29 mouse cellular contexts compared by ENCODE assay signal in the genomic region with DNA sequence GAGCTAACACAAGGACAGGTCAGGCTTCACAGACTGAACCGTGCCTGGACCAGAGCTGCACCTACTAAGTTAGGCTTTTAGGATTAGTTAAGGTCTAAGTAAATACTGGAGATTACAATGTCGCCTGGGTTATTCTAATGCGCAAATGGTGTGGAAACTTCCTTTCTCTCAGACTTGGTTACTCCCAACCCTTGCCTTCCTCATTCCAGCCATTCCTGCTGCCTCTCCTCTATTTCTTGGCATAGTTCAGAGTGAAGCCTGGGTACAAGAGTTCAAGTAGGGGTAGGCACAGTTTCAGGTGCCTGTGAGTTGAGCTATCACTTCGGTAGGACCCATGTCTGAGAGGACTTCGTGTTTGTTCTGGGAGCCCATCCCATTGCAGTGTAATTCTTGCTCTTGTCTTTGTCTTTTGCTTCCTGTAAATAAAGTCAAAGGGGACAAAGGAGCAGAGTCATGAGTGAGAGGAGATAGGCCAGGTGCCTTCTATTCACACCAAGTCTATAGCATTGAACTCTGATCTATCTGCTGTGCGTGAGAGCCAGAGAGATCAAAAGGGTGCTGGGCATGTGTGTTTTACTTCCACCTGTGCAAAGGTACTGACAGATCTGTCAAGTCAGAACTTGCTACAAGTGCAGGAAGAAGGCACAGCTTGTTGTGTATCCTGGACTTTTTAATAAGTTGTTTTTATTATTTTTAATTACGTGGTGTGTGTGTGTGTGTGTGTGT.
DNase-seq lines count a peak whose midpoint lies in the region; ATAC-seq and TF ChIP-seq lines count a peak whose summit lies in the region.
"Had no signal": no experiment of that assay in that cellular context is flagged by ENCODE, and none has a peak within 500 bp of the region (broad histone marks: within the 10 kb centered on the region; RNA-seq: fewer than 3 reads in every experiment).

No protein-coding gene starts in this region.

- peaks cover 7% of the 10 kb centered on the region; the same call in 1 of the 2 replicates for H3K27me3 ChIP-seq in heart, embryonic 12.5 days (replicated peaks)
- no peaks in the 10 kb centered on the region for H3K27me3 ChIP-seq in lung, embryonic 16.5 days (ENCODE audit: control insufficient read depth, insufficient read depth, low read depth, low read length)
- no peaks in the 10 kb centered on the region for H3K27me3 ChIP-seq in stomach, postnatal 0 days (ENCODE audit: control insufficient read depth, insufficient read depth, low read length)
- H3K27me3 ChIP-seq: embryonic facial prominence, embryonic 12.5 days; forebrain, embryonic 15.5 days; hindbrain, embryonic 15.5 days; limb, embryonic 12.5 days; liver, embryonic 15.5 days; neural tube, embryonic 12.5 days had no signal

- 56% methylated on average over 7 of the region's 7 CpGs for WGBS in heart, embryonic 12.5 days
- 47% methylated on average over 7 of the region's 7 CpGs for WGBS in lung, embryonic 16.5 days
- WGBS in stomach, postnatal 0 days: 52% methylated on average over 7 of the region's 7 CpGs

- H3K36me3 ChIP-seq in heart, embryonic 12.5 days: no peaks in the 10 kb centered on the region
- no peaks in the 10 kb centered on the region for H3K36me3 ChIP-seq in lung, embryonic 16.5 days (ENCODE audit: control insufficient read depth, insufficient read depth, low read length)
- no peaks in the 10 kb centered on the region for H3K36me3 ChIP-seq in stomach, postnatal 0 days (ENCODE audit: control insufficient read depth, insufficient read depth, low read length)
- H3K36me3 ChIP-seq: embryonic facial prominence, embryonic 12.5 days; forebrain, embryonic 10.5 days; forebrain, embryonic 15.5 days; heart, embryonic 13.5 days; hindbrain, embryonic 15.5 days; limb, embryonic 12.5 days; liver, embryonic 15.5 days; neural tube, embryonic 12.5 days had no signal

- DNase-seq in heart, adult 11 months: peak; percentile 54
- DNase-seq in lung, postnatal 4 days: no peak
- peak; percentile 23 for DNase-seq in lung, postnatal 10 days
- DNase-seq in stomach, postnatal 0 days (ENCODE audit: low spot score): peak; percentile 38
- no peak for DNase-seq in cerebellum, postnatal 4 days (ENCODE audit: low spot score in 2 of 2)
- DNase-seq in layer of hippocampus, adult 8-10 months (ENCODE audit: low spot score in 2 of 2): no peak
- DNase-seq: cerebellum, adult 8-10 months; cerebellum, postnatal 25 days; gastrocnemius, postnatal 36 days; heart, adult 2 months; heart, postnatal 10 days; kidney, adult 9 months; kidney, postnatal 14 days; right cerebral cortex, postnatal 4 days; thymus, postnatal 14 days had no signal

- 0 out of 2 replicates have a peak, but pooled peaks cover 2% of the 10 kb centered on the region for H3K4me1 ChIP-seq in heart, embryonic 12.5 days (replicated peaks)
- no peaks in the 10 kb centered on the region for H3K4me1 ChIP-seq in lung, embryonic 16.5 days (replicated peaks; ENCODE audit: control insufficient read depth, insufficient read depth, low read length)
- H3K4me1 ChIP-seq in stomach, postnatal 0 days (replicated peaks; ENCODE audit: control insufficient read depth, insufficient read depth): no peaks in the 10 kb centered on the region
- H3K4me1 ChIP-seq: liver, embryonic 15.5 days; neural tube, embryonic 12.5 days had no signal

- H3K4me3 ChIP-seq in heart, embryonic 12.5 days: no peak overlapping the region
- H3K4me3 ChIP-seq in lung, embryonic 16.5 days (ENCODE audit: low read length): no peak overlapping the region
- H3K4me3 ChIP-seq in stomach, postnatal 0 days (ENCODE audit: low read depth, low read length): no peak overlapping the region
- H3K4me3 ChIP-seq: embryonic facial prominence, embryonic 12.5 days; forebrain, embryonic 10.5 days; forebrain, embryonic 15.5 days; heart, adult 2 months; heart, embryonic 13.5 days; hindbrain, embryonic 15.5 days; left cerebral cortex, adult 2 months; limb, embryonic 12.5 days; liver, embryonic 15.5 days; neural tube, embryonic 12.5 days had no signal

- no peaks in the 10 kb centered on the region for H3K9me3 ChIP-seq in heart, embryonic 12.5 days (replicated peaks)
- no peaks in the 10 kb centered on the region for H3K9me3 ChIP-seq in lung, embryonic 16.5 days (ENCODE audit: control insufficient read depth, low read length)
- H3K9me3 ChIP-seq in stomach, postnatal 0 days (ENCODE audit: control insufficient read depth, low read length): no peaks in the 10 kb centered on the region
- H3K9me3 ChIP-seq: embryonic facial prominence, embryonic 12.5 days; forebrain, embryonic 10.5 days; forebrain, embryonic 15.5 days; heart, embryonic 13.5 days; hindbrain, embryonic 15.5 days; limb, embryonic 12.5 days; liver, embryonic 15.5 days; neural tube, embryonic 12.5 days had no signal

- no peak for TF ChIP-seq CTCF in stomach, postnatal 0 days (IDR thresholded peaks at IDR 0.05; ENCODE audit: low read depth)

- H3K4me2 ChIP-seq in heart, embryonic 12.5 days: no peak overlapping the region
- H3K4me2 ChIP-seq in lung, embryonic 16.5 days (ENCODE audit: low read depth, low read length): no peak overlapping the region
- no peak overlapping the region for H3K4me2 ChIP-seq in stomach, postnatal 0 days (replicated peaks; ENCODE audit: low read depth)
- H3K4me2 ChIP-seq: embryonic facial prominence, embryonic 12.5 days; forebrain, embryonic 15.5 days; heart, embryonic 13.5 days; hindbrain, embryonic 15.5 days; limb, embryonic 12.5 days; liver, embryonic 15.5 days; neural tube, embryonic 12.5 days had no signal

- no peak for TF ChIP-seq EP300 in stomach, postnatal 0 days (optimal IDR thresholded peaks at IDR 0.05)

- H3K27ac ChIP-seq in heart, embryonic 12.5 days (ENCODE audit: poor library complexity, severe bottlenecking): no peak overlapping the region
- peak overlapping the region; percentile 20; the same call in 1 of the 2 replicates for H3K27ac ChIP-seq in lung, embryonic 16.5 days (ENCODE audit: low read length)
- H3K27ac ChIP-seq in stomach, postnatal 0 days (replicated peaks): no peak overlapping the region; the same call in 1 of the 2 replicates
- H3K27ac ChIP-seq: embryonic facial prominence, embryonic 12.5 days; forebrain, embryonic 10.5 days; forebrain, embryonic 15.5 days; heart, adult 2 months; heart, embryonic 13.5 days; hindbrain, embryonic 15.5 days; left cerebral cortex, adult 2 months; limb, embryonic 12.5 days; liver, embryonic 15.5 days; neural tube, embryonic 12.5 days had no signal

- H3K9ac ChIP-seq in heart, embryonic 12.5 days: no peak overlapping the region
- H3K9ac ChIP-seq in lung, embryonic 16.5 days (ENCODE audit: low read length): no peak overlapping the region
- no peak overlapping the region for H3K9ac ChIP-seq in stomach, postnatal 0 days (ENCODE audit: low read length)
- H3K9ac ChIP-seq: embryonic facial prominence, embryonic 12.5 days; forebrain, embryonic 15.5 days; heart, embryonic 13.5 days; hindbrain, embryonic 15.5 days; limb, embryonic 12.5 days; liver, embryonic 15.5 days; neural tube, embryonic 12.5 days had no signal

- no peak for ATAC-seq in heart, embryonic 12.5 days (ENCODE audit: insufficient number of reproducible peaks, low FRiP score)
- peak; percentile 88 for ATAC-seq in lung, embryonic 16.5 days (ENCODE audit: low read depth)
- peak; percentile 89 for ATAC-seq in stomach, postnatal 0 days (ENCODE audit: low FRiP score, low TSS enrichment)
- ATAC-seq: forebrain, embryonic 15.5 days; inflammation-experienced regulatory T-cells, adult 6 months; midbrain, embryonic 16.5 days; Patski had no signal

Comparison
In these comparisons a context has a peak if more than half of its experiments do, and no peak if none do; other contexts are left out.
1. DNase-seq: peak in heart, adult 11 months (single experiment), lung, postnatal 10 days (single experiment) and stomach, postnatal 0 days (single experiment); none in lung, postnatal 4 days (0 of 2), cerebellum, postnatal 4 days (0 of 2) and layer of hippocampus, adult 8-10 months (0 of 2).